Mouse (Mus musculus) small intestine, adult 2 months (tissue): ENCODE measurements around the gene Zmiz1.

Source experiments
- CTCF ChIP-seq: fragments of 200-500 bp; IDR thresholded peaks from 2 replicates; pipeline ENCODE4 v1.5.1; 2012; ENCODE audit warnings: low read depth, mild to moderate bottlenecking, control low read depth, inconsistent platforms, low read length, moderate library complexity, mixed read lengths; ENCODE audit not compliant: insufficient replicate concordance, insufficient read length; ENCODE audit errors: extremely low read depth
- POLR2A ChIP-seq: fragments of 200-500 bp; IDR thresholded peaks from 2 replicates; pipeline ENCODE4 v1.6.1; 2012; ENCODE audit warnings: low read depth, mild to moderate bottlenecking, control low read depth, inconsistent platforms, low read length, moderate library complexity

DNA sequence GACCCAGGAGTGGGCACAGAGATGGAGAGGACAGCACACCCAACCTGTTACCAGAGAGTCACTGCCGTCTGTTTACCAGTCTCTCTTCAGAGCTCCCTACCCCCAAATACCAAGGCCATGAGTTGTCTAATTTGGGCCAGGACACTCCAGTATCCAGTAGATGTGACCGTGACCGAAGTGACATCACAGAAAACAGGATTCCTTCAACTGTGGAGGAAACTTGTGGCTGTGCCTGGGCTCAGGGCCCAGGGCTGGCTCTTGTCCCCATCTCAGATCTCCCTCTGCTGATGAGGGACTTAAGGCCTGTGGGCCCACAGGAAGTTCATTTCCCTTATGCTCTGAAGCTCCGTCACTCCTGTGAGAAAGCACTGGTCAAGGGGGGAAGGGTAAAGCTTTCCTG lies 249.5 kb downstream of the Zmiz1 start:
- no peak for TF ChIP-seq POLR2A
- no peak for TF ChIP-seq CTCF
